ENCODE assay signal across 13 mouse cellular contexts in the genomic region with DNA sequence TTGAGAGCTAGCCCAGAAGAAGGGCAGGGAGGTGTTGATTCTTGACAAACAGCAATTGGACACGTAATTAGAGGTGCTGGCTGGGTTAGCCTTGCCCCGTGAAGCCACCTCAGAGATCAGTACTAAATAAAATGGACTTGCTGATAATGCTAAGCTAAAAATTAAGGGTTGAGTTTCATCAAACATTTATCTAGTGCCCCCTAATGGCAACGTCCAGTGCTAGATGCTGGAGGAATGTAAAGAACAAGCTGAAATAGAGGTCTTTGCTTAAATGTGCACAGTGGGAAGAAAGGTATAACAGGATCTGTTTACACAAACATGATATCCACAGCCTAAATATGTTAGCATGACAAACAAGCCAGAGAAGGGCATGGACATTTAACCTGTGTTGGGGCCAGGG.
DNase-seq lines count a peak whose midpoint lies in the region; ATAC-seq and TF ChIP-seq lines count a peak whose summit lies in the region.
"Had no signal": no experiment of that assay in that cellular context is flagged by ENCODE, and none has a peak within 500 bp of the region (broad histone marks: within the 10 kb centered on the region; RNA-seq: fewer than 3 reads in every experiment).

No protein-coding gene starts in this region.

- dilution Hi-C loops in CH12.LX (cut with MboI; ENCODE audit: extremely low pct_ligation_motif_present, extremely low pct_unique_long_range_greater_than_20kb, low sequenced_read_pairs) = no loop called here

- 12% methylated on average over 3 of the region's 3 CpGs for WGBS in kidney, embryonic 16.5 days

- no peak overlapping the region for H3K4me2 ChIP-seq in kidney, embryonic 16.5 days (replicated peaks; ENCODE audit: low read depth, low read length)
- H3K4me2 ChIP-seq in CH12.LX (ENCODE audit: insufficient read depth, low read depth, poor library complexity, severe bottlenecking) = no peak overlapping the region
- H3K4me2 ChIP-seq: midbrain, embryonic 15.5 days had no signal

- TF ChIP-seq EP300 in CH12.LX (IDR thresholded peaks at IDR 0.05; ENCODE audit: low read length) = no peak

- no peak overlapping the region for H3K9ac ChIP-seq in kidney, embryonic 16.5 days (replicated peaks; ENCODE audit: low read length)
- no peak overlapping the region for H3K9ac ChIP-seq in CH12.LX (ENCODE audit: insufficient read depth, low read depth)
- H3K9ac ChIP-seq: midbrain, embryonic 15.5 days had no signal

- no peaks in the 10 kb centered on the region for H3K36me3 ChIP-seq in kidney, embryonic 16.5 days (ENCODE audit: insufficient read depth, low read length)
- H3K36me3 ChIP-seq in CH12.LX (replicated peaks in 1 of 2; ENCODE audit: control insufficient read depth in 1 of 2, insufficient read depth in 1 of 2, low read length in 1 of 2) = no peaks in the 10 kb centered on the region
- H3K36me3 ChIP-seq: midbrain, embryonic 15.5 days had no signal

- H3K4me3 ChIP-seq in kidney, embryonic 16.5 days (ENCODE audit: low read length) = no peak overlapping the region
- H3K4me3 ChIP-seq in CH12.LX (replicated peaks in 1 of 3; ENCODE audit: low read depth in 2 of 3, low read length in 2 of 3, poor library complexity in 1 of 3) = no peak overlapping the region
- H3K4me3 ChIP-seq: midbrain, embryonic 15.5 days had no signal

- in situ Hi-C loops in CH12.LX (cut with MboI; ENCODE audit: low pct_ligation_motif_present, low pct_unique_long_range_greater_than_20kb, low sequenced_read_pairs) = no loop called here

- no peak for TF ChIP-seq POLR2A in CH12.LX (IDR thresholded peaks at IDR 0.05; ENCODE audit: low read depth, low read length)

- H3K4me1 ChIP-seq in kidney, embryonic 16.5 days (ENCODE audit: insufficient read depth, low read length) = no peaks in the 10 kb centered on the region
- H3K4me1 ChIP-seq in CH12.LX (ENCODE audit: control insufficient read depth in 1 of 2, insufficient read depth in 2 of 2) = no peaks in the 10 kb centered on the region

- ATAC-seq in kidney, embryonic 16.5 days (ENCODE audit: low FRiP score, low TSS enrichment) = no peak
- ATAC-seq: midbrain, embryonic 15.5 days had no signal

- no peaks in the 10 kb centered on the region for H3K27me3 ChIP-seq in kidney, embryonic 16.5 days (ENCODE audit: insufficient read depth, low read length)
- no peaks in the 10 kb centered on the region for H3K27me3 ChIP-seq in CH12.LX (replicated peaks)
- H3K27me3 ChIP-seq: midbrain, embryonic 15.5 days had no signal

- no peaks in the 10 kb centered on the region for H3K79me2 ChIP-seq in CH12.LX (replicated peaks; ENCODE audit: control insufficient read depth, extremely low read depth, insufficient read depth, poor library complexity, severe bottlenecking)

- no peaks in the 10 kb centered on the region for H3K9me3 ChIP-seq in kidney, embryonic 16.5 days (ENCODE audit: low read length)
- H3K9me3 ChIP-seq in CH12.LX (replicated peaks; ENCODE audit: low read length) = peaks cover 53% of the 10 kb centered on the region
- H3K9me3 ChIP-seq: midbrain, embryonic 15.5 days had no signal

- DNase-seq in embryo, embryonic 10 days (ENCODE audit: low spot score) = peak; percentile 43
- DNase-seq in embryo, embryonic 9.5 days (ENCODE audit: extremely low spot score) = no peak
- DNase-seq in kidney, postnatal 4 days = peak; percentile 3 to 16
- DNase-seq in CH12.LX (ENCODE audit: extremely low read depth) = no peak
- peak; percentile 57 for DNase-seq in embryo, embryonic 11 days
- DNase-seq in thymus, postnatal 36 days = no peak
- DNase-seq in cerebellum, adult 9-10 months = no peak
- DNase-seq: cerebellum, postnatal 36 days; heart, postnatal 4 days; kidney, postnatal 14 days; lung, adult 18-20 months had no signal

- peak in 1 of 2 experiments; percentile 37; a peak in 1 of 4 replicates for TF ChIP-seq CTCF in CH12.LX (conservative IDR thresholded peaks at IDR 0.05 in 1 of 2, IDR thresholded peaks at IDR 0.05 in 1 of 2; ENCODE audit: low read depth in 2 of 2, low read length in 2 of 2)

- H3K27ac ChIP-seq in kidney, embryonic 16.5 days (ENCODE audit: low read length) = no peak overlapping the region
- H3K27ac ChIP-seq in CH12.LX (ENCODE audit: insufficient read depth, low read depth) = no peak overlapping the region
- H3K27ac ChIP-seq: midbrain, embryonic 15.5 days had no signal

- TF ChIP-seq RAD21 in CH12.LX (IDR thresholded peaks at IDR 0.05; ENCODE audit: low read depth, low read length) = peak; percentile 25

TF ChIP-seq in CH12.LX, 34 proteins besides CTCF, POLR2A, EP300 and RAD21:
- TF ChIP-seq ELF1 (IDR thresholded peaks at IDR 0.05; ENCODE audit: low read depth, low read length) (no peak), MXI1 (IDR thresholded peaks at IDR 0.05; ENCODE audit: low read depth, low read length) (no peak), NELFE (IDR thresholded peaks at IDR 0.05; ENCODE audit: low read depth, low read length) (no peak), NRF1 (IDR thresholded peaks at IDR 0.05; ENCODE audit: low read depth, low read length) (no peak), SIN3A (IDR thresholded peaks at IDR 0.05; ENCODE audit: low read length) (no peak), MAZ (IDR thresholded peaks at IDR 0.05; ENCODE audit: low read depth, low read length) (no peak), USF1 (IDR thresholded peaks at IDR 0.05; ENCODE audit: low read depth, low read length) (no peak), TCF12 (IDR thresholded peaks at IDR 0.05; ENCODE audit: low read depth, low read length) (no peak), MAX (IDR thresholded peaks at IDR 0.05; ENCODE audit: low read length) (no peak), POLR2AphosphoS2 (IDR thresholded peaks at IDR 0.05; ENCODE audit: low read depth, low read length) (no peak), ZNF384 (IDR thresholded peaks at IDR 0.05; ENCODE audit: low read depth, low read length) (no peak), ZMIZ1 (IDR thresholded peaks at IDR 0.05; ENCODE audit: low read depth, low read length) (no peak), CHD1 (IDR thresholded peaks at IDR 0.05; ENCODE audit: low read depth, low read length) (no peak), MEF2A (IDR thresholded peaks at IDR 0.05; ENCODE audit: borderline replicate concordance, low read depth, low read length) (no peak)
TF ChIP-seq in CH12.LX: peak in this region for 0.

Comparison
In these comparisons a context has a peak if more than half of its experiments do, and no peak if none do; other contexts are left out.
1. DNase-seq: peak in embryo, embryonic 10 days (single experiment), kidney, postnatal 4 days (2 of 2) and embryo, embryonic 11 days (single experiment); none in embryo, embryonic 9.5 days (single experiment), CH12.LX (single experiment), thymus, postnatal 36 days (0 of 2) and cerebellum, adult 9-10 months (single experiment).